Mouse (Mus musculus) forebrain, embryonic 16.5 days (tissue): ENCODE data around the gene Adtrp. TPM values are rescaled to one million over a fixed set of nuclear protein-coding genes. Genes with fewer than 3 reads are reported as not detected.

Experiments used
- ATAC-seq: fragments of 200-750 bp; cut with Nextera tagmentation; 2 replicates; pipeline ENCODE4 v1.8.0; 2017; ENCODE audit warnings: mild to moderate bottlenecking, moderate library complexity
- H3K27ac ChIP-seq: fragments of 300-500 bp; sonication (generic); 2 replicates; pipeline ENCODE4 v1.5.1; 2014; ENCODE audit warnings: low read length, control low read depth
- H3K27me3 ChIP-seq: fragments of 300-500 bp; sonication (generic); replicated peaks from 2 replicates; pipeline ENCODE4 v1.6.1; 2014; ENCODE audit warnings: low read length; ENCODE audit not compliant: control insufficient read depth, insufficient read depth
- H3K36me3 ChIP-seq: fragments of 300-500 bp; sonication (generic); 2 replicates; pipeline ENCODE4 v1.6.1; 2014; ENCODE audit not compliant: control insufficient read depth, insufficient read depth
- H3K4me1 ChIP-seq: fragments of 300-500 bp; sonication (generic); replicated peaks from 2 replicates; pipeline ENCODE4 v1.6.1; 2014; ENCODE audit warnings: low read length; ENCODE audit not compliant: control insufficient read depth, insufficient read depth
- H3K4me2 ChIP-seq: fragments of 300-500 bp; sonication (generic); 2 replicates; pipeline ENCODE4 v1.6.1; 2014; ENCODE audit warnings: mild to moderate bottlenecking, low read length, control low read depth
- H3K4me3 ChIP-seq: fragments of 300-500 bp; sonication (generic); replicated peaks from 2 replicates; pipeline ENCODE4 v1.5.1; 2014; ENCODE audit warnings: mild to moderate bottlenecking, low read length, control low read depth
- H3K9ac ChIP-seq: fragments of 300-500 bp; sonication (generic); replicated peaks from 2 replicates; pipeline ENCODE4 v1.6.1; 2014; ENCODE audit warnings: low read depth, low read length, control low read depth
- H3K9me3 ChIP-seq: fragments of 300-500 bp; sonication (generic); 2 replicates; pipeline ENCODE4 v1.6.1; 2016; ENCODE audit warnings: low read length; ENCODE audit not compliant: control insufficient read depth
- WGBS: fragments of 180-500 bp; shearing (Covaris S2); extraction: QIAGEN DNeasy Blood & Tissue Kit; methylation state at CpG from one replicate; pipeline ENCODE4 v1.1.7; 2014; 5-methylcytosine and 5-hydroxymethylcytosine counted together
- polyA plus RNA-seq: library from polyadenylated mRNA; unstranded; fragments of >200 nt; fragmentation: Nextera tagmentation; extraction: Ambion mirVana; gene quantifications from 2 replicates; pipeline ENCODE4 v1.2.1, GENCODE M21; 2015

The Adtrp gene
- polyA plus RNA-seq, 1 experiment from 2014 or later, result not detected

GRCm38 (mm10) chr13:41740456-41741085, 106.9 kb downstream of the Adtrp start:
- H3K27ac ChIP-seq, result no peak overlapping the region
- H3K36me3 ChIP-seq, result no peaks in the 10 kb centered on the region
- H3K9me3 ChIP-seq, result no peaks in the 10 kb centered on the region
- H3K4me2 ChIP-seq, result no peak overlapping the region
- no peak for ATAC-seq
- H3K4me3 ChIP-seq, result no peak overlapping the region
- H3K27me3 ChIP-seq, result no peaks in the 10 kb centered on the region
- WGBS, result 85% methylated on average over 5 of the region's 5 CpGs
- no peak overlapping the region for H3K9ac ChIP-seq
- peaks cover 6% of the 10 kb centered on the region; the same call in 1 of the 2 replicates for H3K4me1 ChIP-seq

DNA sequence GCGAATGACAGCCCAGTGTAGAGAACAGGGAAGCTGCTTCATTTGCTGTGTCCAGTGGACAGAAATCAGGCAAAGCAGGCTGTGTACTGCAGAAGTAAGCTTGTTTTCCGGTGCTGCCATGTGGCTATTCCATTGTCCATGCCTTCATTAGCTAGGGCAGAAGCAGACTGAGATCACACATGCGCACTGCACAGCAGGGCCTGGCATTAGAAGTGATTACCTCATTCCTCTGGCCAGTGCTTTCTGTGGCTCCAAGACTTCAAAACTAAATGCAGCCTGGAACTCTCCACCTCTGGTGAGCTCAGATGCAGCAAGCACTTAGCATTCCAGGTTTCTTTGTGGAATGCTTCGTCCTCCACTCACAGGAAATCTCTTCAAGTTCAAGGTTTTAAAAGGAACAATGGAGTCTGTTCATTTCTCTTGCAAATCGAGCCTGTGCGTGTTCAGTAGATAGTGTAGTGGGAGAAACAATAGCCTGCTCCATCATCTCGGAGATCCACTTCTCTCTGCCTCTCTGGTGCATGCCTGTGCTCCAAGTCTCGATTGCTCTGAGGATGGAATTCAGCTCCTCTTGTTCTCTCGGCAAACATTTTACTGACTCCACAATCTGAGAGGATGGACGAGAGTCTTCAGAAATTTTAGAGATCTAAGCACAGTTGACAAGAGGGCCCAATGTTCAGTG, 109.7 kb downstream of the Adtrp start:
- ATAC-seq, result peak; percentile 91
- no peaks in the 10 kb centered on the region for H3K36me3 ChIP-seq
- 31% methylated on average over 10 of the region's 10 CpGs for WGBS

DNA sequence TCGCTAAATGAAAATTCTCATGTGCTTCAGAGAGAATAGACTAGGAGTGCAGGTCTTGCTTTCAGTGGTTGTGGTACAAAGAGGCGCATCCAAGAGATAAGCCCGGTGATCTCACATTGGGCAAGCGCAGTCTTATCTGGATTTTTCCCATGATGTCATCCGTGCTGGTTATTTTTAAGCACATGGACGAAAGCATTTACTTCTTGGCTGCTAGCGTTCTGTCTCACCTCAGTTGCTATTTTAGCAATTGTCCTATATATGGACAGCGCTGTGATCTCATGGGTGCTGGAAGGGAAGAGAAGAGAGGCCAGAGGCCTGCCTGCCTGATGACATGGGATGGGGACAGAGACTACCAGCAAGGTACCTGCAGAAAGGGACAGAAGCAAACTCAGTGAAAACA, 117.8 kb downstream of the Adtrp start:
- H3K36me3 ChIP-seq, result no peaks in the 10 kb centered on the region
- no peak for ATAC-seq
- no peaks in the 10 kb centered on the region for H3K27me3 ChIP-seq
- H3K27ac ChIP-seq, result no peak overlapping the region
- no peak overlapping the region for H3K4me3 ChIP-seq
- WGBS, result 94% methylated on average over 8 of the region's 8 CpGs
- H3K9ac ChIP-seq, result no peak overlapping the region
- no peaks in the 10 kb centered on the region for H3K4me1 ChIP-seq
- H3K9me3 ChIP-seq, result no peaks in the 10 kb centered on the region
- no peak overlapping the region for H3K4me2 ChIP-seq

More for the DNA sequence above, 109.7 kb downstream of the Adtrp start:
- Histone ChIP-seq H3K9ac (no peak overlapping the region), H3K27me3 (no peaks in the 10 kb centered on the region), H3K4me1 (peaks cover 6% of the 10 kb centered on the region; the same call in 1 of the 2 replicates), H3K27ac (no peak overlapping the region), H3K4me2 (no peak overlapping the region), H3K9me3 (no peaks in the 10 kb centered on the region), H3K4me3 (no peak overlapping the region)

DNA sequence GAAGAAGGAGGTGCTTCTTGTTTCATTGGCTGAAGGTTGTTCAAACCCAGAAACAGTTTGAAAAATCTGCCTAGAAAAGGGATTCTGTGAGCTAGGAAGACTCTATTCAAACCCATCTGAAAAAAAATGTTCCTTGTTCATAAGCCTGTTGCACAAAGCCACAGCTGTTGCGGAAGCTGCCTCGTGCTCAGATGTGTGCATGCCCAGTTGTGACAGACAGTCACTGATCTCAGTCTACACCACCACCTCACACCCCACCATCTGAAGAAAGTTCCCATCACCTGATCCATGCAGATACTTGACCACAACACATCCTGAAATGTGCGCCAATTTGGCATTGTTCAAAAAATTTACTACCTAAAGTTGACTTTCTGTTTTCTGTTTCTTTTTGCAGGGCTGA, 119.7 kb downstream of the Adtrp start:
- Histone ChIP-seq H3K4me1 (no peaks in the 10 kb centered on the region), H3K4me2 (no peak overlapping the region), H3K27ac (no peak overlapping the region), H3K27me3 (no peaks in the 10 kb centered on the region), H3K36me3 (no peaks in the 10 kb centered on the region), H3K9me3 (no peaks in the 10 kb centered on the region), H3K4me3 (no peak overlapping the region), H3K9ac (no peak overlapping the region)
- WGBS, result 83% methylated on average over 3 of the region's 3 CpGs
- no peak for ATAC-seq

GRCm38 (mm10) chr13:41719331-41719730, 128.2 kb downstream of the Adtrp start:
- no peaks in the 10 kb centered on the region for H3K27me3 ChIP-seq
- WGBS, result 63% methylated on average over 16 of the region's 16 CpGs
- no peak for ATAC-seq
- no peak overlapping the region for H3K27ac ChIP-seq
- no peaks in the 10 kb centered on the region for H3K9me3 ChIP-seq
- H3K9ac ChIP-seq, result no peak overlapping the region
- no peaks in the 10 kb centered on the region for H3K4me1 ChIP-seq
- no peaks in the 10 kb centered on the region for H3K36me3 ChIP-seq
- no peak overlapping the region for H3K4me2 ChIP-seq
- H3K4me3 ChIP-seq, result no peak overlapping the region

DNA sequence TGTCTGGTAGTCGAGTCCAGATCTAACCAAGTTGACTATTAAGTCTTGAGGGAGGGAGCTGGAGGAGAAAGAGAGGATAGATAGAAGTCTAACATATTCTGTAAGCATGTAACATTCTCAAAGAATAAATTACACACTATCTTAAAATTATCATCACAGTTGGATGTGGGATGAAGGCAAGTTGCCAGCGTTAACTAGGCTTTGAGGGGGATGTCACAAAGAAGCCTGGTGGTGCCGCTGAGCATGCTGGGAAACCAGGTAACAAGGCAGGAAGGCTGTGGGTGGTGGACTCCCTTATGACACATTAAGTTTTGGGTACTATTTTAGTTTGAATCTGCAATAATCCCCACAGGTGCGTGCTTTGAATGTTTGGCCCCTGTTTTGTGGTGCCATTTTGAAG, 129.4 kb downstream of the Adtrp start:
- 90% methylated on average over 4 of the region's 4 CpGs for WGBS
- no peaks in the 10 kb centered on the region for H3K9me3 ChIP-seq
- no peak overlapping the region for H3K4me3 ChIP-seq
- no peak overlapping the region for H3K27ac ChIP-seq
- H3K4me2 ChIP-seq, result no peak overlapping the region
- H3K36me3 ChIP-seq, result no peaks in the 10 kb centered on the region
- no peaks in the 10 kb centered on the region for H3K4me1 ChIP-seq
- no peak for ATAC-seq
- H3K27me3 ChIP-seq, result no peaks in the 10 kb centered on the region
- no peak overlapping the region for H3K9ac ChIP-seq

Other genes starting within 250 kb of the Adtrp start
- gene Tmem170b, start 241.8 kb downstream of the Adtrp start, polyA plus RNA-seq, result 50.8 and 53.1 TPM in 2 replicates
- gene Hivep1, start 204.3 kb upstream of the Adtrp start, polyA plus RNA-seq, result 16.6 and 18.9 TPM in 2 replicates